ENCODE assay signal across 28 mouse cellular contexts in the genomic region with DNA sequence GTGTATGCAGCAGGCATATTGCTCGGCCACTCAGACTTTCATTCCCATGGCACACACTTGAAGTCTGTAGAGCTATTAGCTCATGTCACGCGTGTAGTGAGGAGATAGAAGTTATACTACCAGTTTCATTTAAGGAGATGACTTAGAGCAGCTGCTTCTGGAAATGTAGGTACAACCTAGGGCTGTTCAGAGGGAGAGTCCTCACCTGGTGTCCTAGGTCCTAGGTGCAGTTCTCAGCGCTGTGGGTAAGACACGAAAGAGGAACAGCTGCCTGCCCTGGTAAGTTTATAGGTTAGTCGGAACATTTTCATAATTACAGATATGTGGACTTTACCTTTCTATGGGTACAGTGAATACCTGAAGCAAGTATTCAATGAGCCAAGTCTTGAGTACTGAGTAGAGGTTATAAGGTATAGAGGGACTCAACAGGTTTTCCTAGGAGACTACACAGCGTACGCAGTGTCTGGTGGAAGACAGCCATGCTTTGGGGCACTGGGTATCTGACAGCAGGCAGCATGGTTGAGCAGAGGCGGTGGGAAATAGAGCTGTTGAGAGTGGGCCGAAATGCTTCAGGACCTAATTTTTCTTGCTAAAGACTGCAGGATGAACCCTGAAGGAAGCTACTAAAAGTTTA. TPM values are rescaled to one million over a fixed set of nuclear protein-coding genes. Genes with fewer than 3 reads are reported as not detected.
"Had no signal": no experiment of that assay in that cellular context is flagged by ENCODE, and none has a peak within 500 bp of the region (broad histone marks: within the 10 kb centered on the region; RNA-seq: fewer than 3 reads in every experiment).

No protein-coding gene starts in this region.

- H3K4me1 ChIP-seq: heart, embryonic 15.5 days; hindbrain, embryonic 10.5 days; hindbrain, embryonic 12.5 days; kidney, embryonic 15.5 days; limb, embryonic 13.5 days; limb, embryonic 15.5 days; liver, embryonic 12.5 days had no signal

- H3K9me3 ChIP-seq: heart, embryonic 13.5 days; heart, embryonic 15.5 days; hindbrain, embryonic 10.5 days; hindbrain, embryonic 12.5 days; kidney, embryonic 15.5 days; limb, embryonic 13.5 days; limb, embryonic 15.5 days; liver, embryonic 12.5 days had no signal

- H3K27ac ChIP-seq: gastrocnemius, adult 2 months; heart, adult 2 months; heart, embryonic 13.5 days; heart, embryonic 15.5 days; hindbrain, embryonic 10.5 days; hindbrain, embryonic 12.5 days; hindbrain, embryonic 14.5 days; kidney, embryonic 15.5 days; kidney, postnatal 0 days; limb, embryonic 13.5 days; limb, embryonic 15.5 days; liver, embryonic 12.5 days; liver, embryonic 14.5 days had no signal

- DNase-seq: gastrocnemius, adult 2 months; gastrocnemius, postnatal 10 days; gastrocnemius, postnatal 25 days; heart, adult 2 months; heart, postnatal 4 days; kidney, adult 11 months; kidney, adult 2 months; kidney, adult 9 months; kidney, postnatal 14 days; kidney, postnatal 36 days; layer of hippocampus, adult 9-11 months; layer of hippocampus, postnatal 36 days; left cerebral cortex, postnatal 4 days had no signal

- H3K36me3 ChIP-seq: heart, embryonic 15.5 days; hindbrain, embryonic 10.5 days; hindbrain, embryonic 12.5 days; kidney, embryonic 15.5 days; limb, embryonic 13.5 days; limb, embryonic 15.5 days; liver, embryonic 12.5 days had no signal

- H3K27me3 ChIP-seq: heart, embryonic 13.5 days; heart, embryonic 15.5 days; hindbrain, embryonic 12.5 days; kidney, embryonic 15.5 days; limb, embryonic 13.5 days; limb, embryonic 15.5 days; liver, embryonic 12.5 days had no signal

- ATAC-seq: hindbrain, embryonic 16.5 days; inflammation-experienced regulatory T-cells, adult 6 months; liver, embryonic 12.5 days had no signal

- H3K9ac ChIP-seq: heart, embryonic 13.5 days; heart, embryonic 15.5 days; hindbrain, embryonic 12.5 days; hindbrain, embryonic 14.5 days; kidney, embryonic 15.5 days; limb, embryonic 13.5 days; limb, embryonic 15.5 days; liver, embryonic 12.5 days; liver, embryonic 14.5 days had no signal

- H3K4me3 ChIP-seq: gastrocnemius, adult 2 months; heart, adult 2 months; heart, embryonic 13.5 days; heart, embryonic 15.5 days; hindbrain, embryonic 10.5 days; hindbrain, embryonic 12.5 days; kidney, embryonic 15.5 days; limb, embryonic 13.5 days; limb, embryonic 15.5 days; liver, embryonic 12.5 days had no signal

- H3K4me2 ChIP-seq: heart, embryonic 11.5 days; heart, embryonic 13.5 days; heart, embryonic 15.5 days; hindbrain, embryonic 12.5 days; hindbrain, embryonic 14.5 days; kidney, embryonic 15.5 days; limb, embryonic 13.5 days; limb, embryonic 15.5 days; liver, embryonic 12.5 days had no signal

RNA-seq across cellular contexts. Expression of gene Pde3a, which starts 43.9 kb away (rescaled TPM):
- total RNA-seq: granulocyte monocyte progenitor cell, adult 5-6 weeks had no signal
- polyA plus RNA-seq: inflammation-experienced regulatory T-cells, adult 6 months had no signal
